Mouse (Mus musculus) bone marrow macrophage, adult 2 months (primary cell): ENCODE data around the gene Gatc.

Source experiments
- CTCF ChIP-seq: IDR thresholded peaks from 2 replicates; pipeline ENCODE4 v1.5.1; 2012; ENCODE audit warnings: low read depth, mild to moderate bottlenecking, low read length, moderate library complexity
- POLR2A ChIP-seq: IDR thresholded peaks from 2 replicates; pipeline ENCODE4 v1.6.1; 2012; ENCODE audit warnings: mild to moderate bottlenecking, low read depth, low read length, borderline replicate concordance

DNA sequence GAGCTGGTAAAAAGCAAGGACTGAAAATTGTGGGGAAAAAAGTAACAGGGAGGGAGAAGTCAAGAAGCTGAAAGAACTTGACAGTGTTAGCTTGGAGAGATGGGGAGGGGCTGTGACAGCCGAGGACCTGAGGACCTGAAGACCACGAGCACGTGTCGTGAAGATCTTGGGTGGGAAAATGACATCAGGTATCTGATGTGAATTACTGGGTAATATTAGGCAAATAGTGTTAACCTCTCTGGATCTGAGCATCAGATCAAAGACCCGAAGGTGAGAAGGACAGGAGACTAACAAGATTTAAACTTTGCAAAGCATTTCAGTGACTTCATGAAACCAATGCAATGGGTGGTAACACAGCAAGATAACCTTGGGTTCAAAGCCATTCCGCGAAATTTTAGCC lies 971 bp downstream of the Gatc start:
- TF ChIP-seq CTCF = no peak
- TF ChIP-seq POLR2A = no peak
